Mouse (Mus musculus) Patski (cell line): ENCODE measurements around the gene Fbxl20. TPM values are rescaled to one million over a fixed set of nuclear protein-coding genes. Genes with fewer than 3 reads are reported as not detected.
A peak's percentile ranks its signal among the peaks of the same experiment; 100 is the strongest.

Experiments
- ATAC-seq: fragments of 100-300 bp; one replicate; pipeline ENCODE4 v1.8.0; 2021
- CTCF ChIA-PET: fragments of 350-600 bp; sonication (Branson Sonifier 250); formaldehyde crosslinking; loops from one replicate; lab custom pipeline; 2022; ENCODE audit warnings: inconsistent platforms; lab: Charles Lee
- POLR2A ChIA-PET: fragments of 350-600 bp; sonication (Branson Sonifier 250); formaldehyde crosslinking; loops from one replicate; lab custom pipeline; 2022; ENCODE audit warnings: antibody characterized with exemption, inconsistent platforms; lab: Charles Lee
- DNase-seq: peaks from one replicate; pipeline ENCODE4 v3.0.0-alpha.2; 2011; ENCODE audit warnings: low read depth, low spot score
- H3K27me3 ChIP-seq: fragments of 371-371 bp; one replicate; pipeline ENCODE4 v1.5.1; 2021
- CTCF ChIP-seq: fragments of 100-300 bp; IDR thresholded peaks from one replicate; pipeline ENCODE4 v1.5.1; 2021
- in situ Hi-C: fragments of 300-500 bp; cut with MboI; formaldehyde crosslinking; loops from 3 replicates; pipeline ENCODE4 v1.11.1; 2018; ENCODE audit warnings: low pct_unique_long_range_greater_than_20kb, mixed read lengths
- polyA plus RNA-seq: library from polyadenylated mRNA; unstranded; gene quantifications from one replicate; pipeline ENCODE4 v1.2.3, GENCODE M21; 2021

Fbxl20 gene
- polyA plus RNA-seq, 1 experiment from 2014 or later = 21.8 TPM

- no peak for ATAC-seq
- in situ Hi-C loops = no loop called here
- ChIA-PET POLR2A (no interaction called here), CTCF (no interaction called here)
- DNase-seq = no peak
- TF ChIP-seq CTCF = no peak
- peaks cover 24% of the 10 kb centered on the region for H3K27me3 ChIP-seq
Measured at GRCm38 (mm10) chr11:98050520-98050815, 99.7 kb downstream of the Fbxl20 start.

GRCm38 (mm10) chr11:98049672-98050519 lies 100.3 kb downstream of the Fbxl20 start:
- CTCF ChIA-PET = no interaction called here
- in situ Hi-C loops = no loop called here
- no peak for TF ChIP-seq CTCF
- POLR2A ChIA-PET = no interaction called here
- ATAC-seq (no peak), DNase-seq (no peak)
- peaks cover 24% of the 10 kb centered on the region for H3K27me3 ChIP-seq

- ChIA-PET CTCF (no interaction called here), POLR2A (no interaction called here)
- no peak for TF ChIP-seq CTCF
- H3K27me3 ChIP-seq = peaks cover 16% of the 10 kb centered on the region
- ATAC-seq (no peak), DNase-seq (no peak)
- in situ Hi-C loops = no loop called here
Measured at GRCm38 (mm10) chr11:98047745-98048144, 102.5 kb downstream of the Fbxl20 start.

GRCm38 (mm10) chr11:98046466-98046865 lies 103.7 kb downstream of the Fbxl20 start:
- no peak for TF ChIP-seq CTCF
- CTCF ChIA-PET = no interaction called here
- H3K27me3 ChIP-seq = peaks cover 5% of the 10 kb centered on the region
- ATAC-seq (no peak), DNase-seq (no peak)
- in situ Hi-C loops = no loop called here
- POLR2A ChIA-PET = interaction anchor here (0.6 kb wide), 1 partner anchor 78 kb away, joined by 4 read pairs; no protein-coding TSS in a partner anchor

GRCm38 (mm10) chr11:98045596-98045995 lies 104.6 kb downstream of the Fbxl20 start:
- ATAC-seq = no peak
- ChIA-PET POLR2A (no interaction called here), CTCF (interaction anchor here (1.6 kb wide), 1 partner anchor 30 kb away, joined by 8 read pairs; no protein-coding TSS in a partner anchor)
- no peak for TF ChIP-seq CTCF
- no peaks in the 10 kb centered on the region for H3K27me3 ChIP-seq
- in situ Hi-C loops = no loop called here
- no peak for DNase-seq

GRCm38 (mm10) chr11:98044074-98044473 lies 106.1 kb downstream of the Fbxl20 start:
- POLR2A ChIA-PET = interaction anchor here (0.9 kb wide), 1 partner anchor 15 kb away, joined by 3 read pairs; no protein-coding TSS in a partner anchor
- no peaks in the 10 kb centered on the region for H3K27me3 ChIP-seq
- in situ Hi-C loops = no loop called here
- TF ChIP-seq CTCF = no peak
- no peak for DNase-seq
- CTCF ChIA-PET = no interaction called here
- ATAC-seq = no peak

- in situ Hi-C loops = no loop called here
- no peak for TF ChIP-seq CTCF
- ChIA-PET POLR2A (no interaction called here), CTCF (no interaction called here)
- ATAC-seq = no peak
- H3K27me3 ChIP-seq = no peaks in the 10 kb centered on the region
- DNase-seq = no peak
Measured at GRCm38 (mm10) chr11:98042741-98043140, 107.5 kb downstream of the Fbxl20 start.

- ATAC-seq = no peak
- no peak for DNase-seq
- CTCF ChIA-PET = interaction anchor here (0.8 to 1.3 kb wide), 2 partner anchors 34 to 102 kb away, joined by 3 read pairs; no protein-coding TSS in a partner anchor
- TF ChIP-seq CTCF = no peak
- in situ Hi-C loops = no loop called here
- POLR2A ChIA-PET = no interaction called here
- no peaks in the 10 kb centered on the region for H3K27me3 ChIP-seq
Measured at GRCm38 (mm10) chr11:98040975-98041374, 109.2 kb downstream of the Fbxl20 start.

- ChIA-PET CTCF (no interaction called here), POLR2A (no interaction called here)
- H3K27me3 ChIP-seq = no peaks in the 10 kb centered on the region
- TF ChIP-seq CTCF = no peak
- ATAC-seq = no peak
- DNase-seq = no peak
- in situ Hi-C loops = no loop called here
Measured at GRCm38 (mm10) chr11:98037871-98038270, 112.3 kb downstream of the Fbxl20 start.

- no peak for TF ChIP-seq CTCF
- in situ Hi-C loops = no loop called here
- no peaks in the 10 kb centered on the region for H3K27me3 ChIP-seq
- ChIA-PET POLR2A (no interaction called here), CTCF (interaction anchor here (2.4 kb wide), 1 partner anchor 40 kb away, joined by 12 read pairs; no protein-coding TSS in a partner anchor)
- ATAC-seq = peak; percentile 27
- DNase-seq = no peak
Measured at GRCm38 (mm10) chr11:98035977-98036377, 114.2 kb downstream of the Fbxl20 start.

- in situ Hi-C loops = loop anchor here (5.0 kb wide), 1 partner anchor 42 kb away; no protein-coding TSS in a partner anchor
- ChIA-PET CTCF (interaction anchor here (2.4 kb wide), 1 partner anchor 41 kb away, joined by 12 read pairs; no protein-coding TSS in a partner anchor), POLR2A (no interaction called here)
- no peak for DNase-seq
- no peak for TF ChIP-seq CTCF
- H3K27me3 ChIP-seq = no peaks in the 10 kb centered on the region
- ATAC-seq = no peak
Measured at GRCm38 (mm10) chr11:98034840-98035239, 115.4 kb downstream of the Fbxl20 start.
